Mouse (Mus musculus) thymus, postnatal 36 days (tissue): ENCODE measurements around the gene Pon1.
"Not testable (repeated sequence)": the region's sequence is repeated elsewhere in the genome, so short reads cannot be mapped to it uniquely, and the experiment has no call there.

Experiments used
- DNase-seq, 2 experiments: peaks; one replicate each; pipeline ENCODE4 v3.0.0; 2022; ENCODE audit warnings: mixed read lengths in 2 of 2

The Pon1 gene

DNA sequence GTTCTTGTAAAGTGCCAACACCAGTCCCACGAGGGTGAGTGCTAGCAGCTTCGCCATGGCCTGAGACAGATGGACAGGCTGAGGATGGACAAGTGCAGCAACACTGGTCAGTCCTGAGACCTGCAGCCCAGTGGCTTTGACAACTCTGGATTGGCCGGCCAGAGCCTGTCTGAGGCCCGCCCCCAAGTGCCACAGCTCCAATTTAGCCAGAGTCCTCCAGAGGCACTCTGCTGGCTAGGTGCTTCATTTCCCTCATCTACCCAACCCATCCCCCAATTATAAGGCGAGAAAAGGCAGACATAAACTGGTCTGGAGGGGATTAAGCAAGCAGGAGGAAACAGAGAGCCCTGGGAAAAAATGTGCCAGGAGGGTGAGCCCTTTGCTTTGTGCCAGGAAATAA, at the start of gene Pon1:
Gene Pon1 (minus strand): TSS at position 254 of the 400 bp plus-strand sequence.
- no peak for DNase-seq

DNA sequence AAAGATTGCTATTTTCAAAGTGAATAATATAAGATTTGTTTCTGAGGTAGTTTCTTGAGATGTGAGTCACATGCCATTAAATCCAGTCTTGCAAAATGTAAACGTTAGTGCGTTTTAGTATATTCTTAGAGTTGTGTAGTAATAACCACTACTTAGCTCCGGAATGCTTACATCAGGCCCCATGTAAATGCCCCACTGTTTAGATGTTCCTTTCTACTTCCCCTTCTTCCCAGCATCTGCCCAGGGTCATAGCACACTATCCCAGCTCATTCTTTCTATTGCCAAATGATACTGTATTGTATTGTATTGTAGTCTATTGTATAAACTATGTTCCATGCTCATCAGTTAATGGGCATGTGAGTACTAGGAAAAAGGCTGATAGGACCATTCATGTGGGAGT, 45.1 kb upstream of the Pon1 start:
- DNase-seq, result no peak

DNA sequence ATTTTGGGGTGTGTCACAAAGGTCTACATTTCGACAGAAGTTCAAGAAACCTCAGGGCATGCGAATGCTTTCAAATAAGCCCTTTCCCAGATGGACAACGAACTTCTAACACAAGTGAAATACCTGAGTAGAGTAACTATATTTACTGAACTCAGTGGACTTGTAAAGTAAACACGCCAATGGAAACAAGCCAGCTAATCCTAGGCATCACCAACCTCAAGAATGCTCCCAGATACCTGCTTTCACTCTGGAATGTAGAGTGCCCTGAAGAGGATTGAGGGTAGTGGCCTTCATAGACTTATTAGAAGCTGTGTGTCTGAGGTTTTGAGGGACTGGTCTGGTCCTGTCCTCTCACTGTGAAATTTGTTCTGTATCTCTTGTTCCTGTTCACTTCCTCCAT, 43.8 kb upstream of the Pon1 start:
- DNase-seq, result no peak

DNA sequence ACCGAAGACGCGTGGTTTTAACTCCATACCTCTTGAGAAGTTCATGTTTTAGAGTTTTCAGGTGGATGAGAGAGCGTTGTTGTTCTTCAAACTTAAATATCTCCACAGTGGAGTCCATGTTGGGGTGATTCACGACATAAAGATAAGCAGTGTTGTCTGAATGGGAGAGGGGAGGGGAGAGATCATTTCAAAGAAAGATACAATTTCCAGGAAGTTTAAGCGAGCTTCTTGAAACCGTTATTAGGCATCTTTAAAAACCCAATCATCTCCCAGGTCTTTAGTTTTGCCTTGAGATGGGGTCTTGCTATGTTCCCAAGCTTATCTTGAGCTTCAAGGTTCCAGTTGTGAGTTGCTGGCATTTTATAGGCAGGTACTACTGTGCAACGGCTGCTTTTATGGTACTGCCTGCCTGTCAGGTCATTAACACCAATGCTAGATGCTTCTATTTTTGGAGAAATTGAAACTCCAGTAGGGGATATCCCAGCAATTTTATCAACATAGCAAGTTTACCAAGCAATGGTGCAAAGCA, 43.2 kb upstream of the Pon1 start:
- DNase-seq, result no peak

DNA sequence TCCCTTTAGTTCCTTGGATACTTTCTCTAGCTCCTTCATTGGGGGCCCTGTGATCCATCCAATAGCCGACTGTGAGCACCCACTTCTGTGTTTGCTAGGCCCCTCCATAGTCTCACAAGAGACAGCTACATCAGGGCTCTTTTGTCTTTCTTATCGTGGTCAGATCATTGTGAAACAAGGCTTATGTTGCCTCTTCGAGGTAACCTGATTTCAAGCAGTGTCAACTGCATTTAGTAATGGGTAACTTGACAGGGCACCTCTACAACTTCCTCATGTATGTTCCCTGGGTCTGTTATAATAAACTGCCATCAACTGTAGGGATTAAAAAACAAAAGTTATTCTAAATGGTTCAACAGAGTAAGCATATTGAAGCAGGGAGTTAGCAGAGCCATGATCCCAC, 40.8 kb upstream of the Pon1 start:
- no peak for DNase-seq

DNA sequence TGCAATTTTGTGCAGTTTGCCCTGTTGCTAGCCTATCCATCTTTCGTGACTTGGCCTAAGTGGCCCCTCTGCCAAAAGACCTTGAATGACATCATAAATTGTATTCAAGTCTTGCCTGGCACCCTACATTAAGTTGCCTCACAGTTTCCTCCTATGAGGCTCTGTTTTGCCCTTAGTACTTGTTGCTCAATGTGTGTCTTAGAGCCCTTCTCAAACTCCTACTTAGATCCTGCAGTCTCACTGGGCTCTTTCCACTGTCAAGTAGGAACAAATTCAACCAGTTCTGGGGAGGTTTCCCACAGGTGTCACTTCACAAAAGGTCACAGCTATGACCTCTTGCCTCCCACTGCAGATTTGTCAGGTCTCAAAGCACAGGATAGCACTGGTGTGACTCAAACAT, 40.1 kb upstream of the Pon1 start:
- DNase-seq, result no peak

DNA sequence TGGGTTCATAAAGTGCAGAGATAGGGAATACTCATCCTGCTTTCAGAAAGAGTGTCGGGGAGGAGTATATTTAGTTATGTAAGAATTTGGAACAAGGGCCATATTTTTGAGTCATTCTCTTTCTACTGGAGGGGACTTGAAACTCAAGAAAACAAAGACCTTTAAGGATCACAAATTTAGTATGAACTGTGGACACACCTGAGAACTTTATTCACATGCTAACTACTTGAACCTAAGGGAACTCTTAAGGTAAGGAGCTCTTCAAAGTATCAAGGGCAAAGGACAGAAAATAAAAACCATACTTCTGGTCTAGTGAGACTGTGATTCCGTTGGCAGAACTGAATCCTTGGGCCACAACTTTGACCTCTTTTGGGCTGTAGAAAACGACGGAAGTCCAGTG, 38.3 kb upstream of the Pon1 start:
- DNase-seq, result no peak

DNA sequence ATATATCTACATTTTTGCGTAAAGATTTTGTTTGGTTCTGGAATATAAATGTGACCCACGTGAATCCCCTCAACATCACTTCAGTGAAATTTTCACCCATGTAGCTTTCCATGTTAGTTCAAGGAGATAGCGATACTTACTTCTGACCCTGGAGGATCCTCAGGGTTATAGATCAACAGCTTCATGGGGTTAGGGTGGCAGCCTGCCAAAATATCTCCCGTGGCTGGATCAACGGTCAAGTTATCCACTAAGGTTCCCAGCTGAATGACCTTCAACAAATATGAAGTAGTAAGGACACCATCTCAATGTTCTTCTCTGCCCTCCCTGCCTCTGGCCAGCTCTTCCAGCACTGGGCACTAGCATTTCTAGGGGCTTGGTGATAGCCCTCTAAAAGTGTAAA, 36.5 kb upstream of the Pon1 start:
- no peak for DNase-seq

DNA sequence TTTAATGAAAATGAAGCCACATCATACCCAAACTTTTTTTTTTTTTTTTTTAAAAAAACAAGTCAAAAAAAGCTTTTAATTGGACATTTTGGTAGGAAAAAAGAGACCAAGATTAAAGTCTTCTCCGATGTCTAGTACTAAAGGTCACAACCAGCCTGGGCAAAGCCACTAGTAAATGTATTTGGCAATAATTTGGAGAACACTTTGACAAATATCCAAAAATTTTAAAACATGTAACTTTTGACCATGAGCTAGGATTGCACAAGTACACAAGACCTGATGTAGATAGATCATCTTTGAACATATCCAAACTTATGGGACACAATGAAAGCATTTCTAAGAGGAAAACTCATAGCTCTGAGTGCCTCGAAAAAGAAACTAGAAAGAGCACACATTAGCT, 29.8 kb upstream of the Pon1 start:
- not testable (repeated sequence) for DNase-seq

DNA sequence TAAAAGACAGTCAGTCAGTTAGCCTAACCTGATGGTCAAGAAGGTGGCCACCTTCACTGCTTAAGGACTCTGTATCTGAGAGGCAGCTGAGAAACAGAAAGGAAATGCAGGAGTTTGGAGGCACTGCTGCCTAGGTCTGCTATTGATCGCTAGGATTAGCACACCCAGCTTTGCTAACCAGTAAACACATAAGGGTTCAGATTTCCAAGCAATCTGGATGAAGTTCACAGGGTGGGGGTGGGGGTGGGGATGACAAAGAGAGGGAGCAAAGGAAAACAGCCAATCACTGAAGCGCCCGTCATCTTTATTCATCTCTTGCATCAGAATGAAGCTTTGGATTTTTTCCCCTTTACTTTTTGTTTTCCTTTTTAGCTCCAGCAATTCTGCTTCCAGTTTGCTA, 28.3 kb upstream of the Pon1 start:
- DNase-seq, result no peak

DNA sequence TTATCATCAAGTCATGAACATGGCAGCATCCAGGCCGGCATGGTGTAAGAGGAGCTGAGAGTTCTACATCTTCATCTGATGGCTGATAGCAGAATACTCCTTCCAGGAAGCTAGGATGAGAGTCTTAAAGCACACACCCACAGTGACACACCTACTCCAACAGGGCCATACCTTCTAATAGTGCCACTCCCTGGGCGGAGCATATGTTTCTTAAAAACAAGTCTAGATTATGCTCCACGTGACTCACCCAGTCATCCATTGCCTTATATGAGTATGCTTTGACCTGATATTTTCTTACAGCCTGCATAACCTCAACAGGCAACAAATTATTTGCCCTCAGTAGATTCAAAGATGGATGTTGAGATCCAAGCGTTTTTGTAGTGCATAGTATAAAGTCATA, 24.4 kb upstream of the Pon1 start:
- no peak for DNase-seq

DNA sequence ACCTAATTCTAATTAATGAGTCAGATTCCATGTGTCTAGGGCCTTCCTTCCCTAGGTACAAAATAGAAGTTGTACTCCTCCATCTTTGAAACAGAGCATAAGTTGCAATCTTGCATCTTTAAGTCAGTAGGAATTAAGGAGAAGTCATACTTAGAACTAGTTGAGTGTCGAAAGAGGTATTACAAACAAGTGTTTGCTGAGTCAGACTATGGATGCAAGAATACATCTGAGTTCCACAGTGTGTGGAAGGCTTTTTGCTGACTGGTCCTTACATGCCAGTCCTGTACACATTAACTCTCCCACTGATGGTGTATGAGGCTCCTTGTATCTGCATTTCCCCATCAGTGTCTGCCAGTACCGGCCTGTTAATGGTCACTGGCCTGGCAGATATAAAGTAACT, 14.1 kb upstream of the Pon1 start:
- DNase-seq, result no peak

DNA sequence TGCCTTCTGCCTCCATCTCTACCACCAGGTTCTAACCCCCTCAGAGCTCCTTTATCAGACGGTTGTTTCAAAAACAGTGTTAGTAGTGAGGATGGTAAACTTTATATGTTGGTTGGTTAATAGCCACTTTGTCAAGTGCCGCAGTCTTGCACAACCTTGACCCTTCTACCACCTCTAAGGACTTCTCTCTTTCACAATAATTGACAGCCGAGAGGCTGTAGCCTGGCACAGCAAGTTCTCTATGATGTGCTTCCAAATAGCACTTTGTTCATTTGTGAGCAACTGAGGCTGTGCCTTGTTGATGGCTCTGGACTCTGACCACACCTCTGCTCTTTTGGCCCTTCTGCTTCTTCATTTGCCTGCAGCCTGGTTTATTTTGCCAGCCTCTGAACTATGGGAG, 6.2 kb upstream of the Pon1 start:
- no peak for DNase-seq

DNA sequence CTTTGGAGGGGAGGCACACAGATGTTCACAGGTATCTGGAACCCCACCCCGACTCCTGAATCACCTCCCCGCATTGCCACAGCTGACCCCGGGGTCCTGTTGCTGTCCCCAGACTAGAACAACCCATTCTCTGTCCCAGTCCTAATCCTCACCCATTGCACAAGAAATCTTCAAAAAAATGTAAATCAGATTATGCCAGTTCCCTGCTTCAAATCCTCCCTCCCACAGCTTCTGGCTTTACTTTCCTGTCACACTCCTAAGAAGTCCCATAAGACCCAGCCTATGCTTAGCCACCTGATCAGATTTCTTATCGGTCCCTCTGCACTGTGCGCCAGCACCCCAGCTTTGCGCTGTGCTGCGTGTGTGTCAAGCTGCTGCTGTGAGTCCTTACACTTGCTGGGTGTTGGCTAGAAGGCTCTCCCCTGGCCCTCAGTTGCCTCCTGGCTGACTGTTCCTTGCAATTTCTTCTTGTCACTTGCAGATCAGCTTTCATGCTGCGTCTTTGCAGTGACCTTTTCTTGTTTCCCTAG, 5.7 kb upstream of the Pon1 start:
- DNase-seq, result no peak

DNA sequence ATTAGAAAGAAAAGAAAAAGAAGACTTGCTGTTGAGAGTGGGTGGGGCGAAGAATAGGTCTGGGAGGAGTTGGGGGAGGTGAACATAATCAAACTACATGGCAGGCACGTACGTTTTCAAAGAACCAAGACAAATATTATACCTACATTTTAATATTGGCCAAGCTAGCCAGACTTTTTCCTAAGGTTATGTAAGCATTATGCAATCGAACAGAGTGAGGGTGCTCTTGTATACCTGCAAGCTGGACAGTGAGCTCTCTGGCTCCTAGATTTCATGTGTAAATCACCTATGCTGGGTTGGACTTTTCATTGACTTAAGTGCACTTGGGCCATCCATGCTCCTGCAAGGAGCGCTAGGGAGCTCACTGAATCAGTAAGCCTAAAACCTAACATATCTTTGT, 4.8 kb upstream of the Pon1 start:
- DNase-seq, result no peak

DNA sequence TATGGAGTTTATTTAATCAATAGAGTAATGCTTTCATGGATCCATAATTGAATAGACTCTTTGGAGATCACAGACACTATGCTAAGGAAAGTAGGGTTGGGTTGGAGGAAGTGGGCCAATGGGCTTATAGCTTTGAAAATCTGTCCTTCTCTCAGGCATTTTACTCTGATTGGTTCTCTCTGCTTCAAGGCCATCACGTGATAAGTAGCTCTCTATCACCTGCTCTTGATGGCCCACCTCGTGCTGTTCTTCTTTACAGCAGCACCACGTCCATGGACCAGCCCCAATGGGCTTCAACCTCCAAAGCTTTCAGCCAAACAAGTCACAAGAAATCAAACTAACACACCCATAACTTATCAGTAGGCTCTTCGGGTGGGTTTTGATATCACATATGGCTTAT, 3.0 kb downstream of the Pon1 start:
- DNase-seq, result no peak

DNA sequence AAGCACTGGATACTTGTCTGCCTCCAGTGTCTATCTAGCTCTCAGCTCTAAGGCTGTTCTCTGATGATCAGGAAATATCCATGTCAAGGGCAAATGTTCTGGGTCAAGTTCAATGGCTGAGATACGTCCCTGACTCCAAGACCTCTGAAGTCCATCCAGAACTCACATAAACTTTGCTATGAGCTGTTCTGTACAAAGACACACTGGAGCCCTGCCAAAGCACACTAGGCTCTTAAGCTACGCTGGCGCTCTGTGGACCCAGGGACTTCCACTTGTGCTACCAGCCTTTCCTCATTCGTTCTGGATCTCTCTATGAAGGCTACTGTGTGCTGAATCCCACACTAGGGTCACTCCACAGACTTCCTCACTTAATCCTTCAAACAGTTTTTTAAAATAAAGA, 4.2 kb downstream of the Pon1 start:
- no peak for DNase-seq

DNA sequence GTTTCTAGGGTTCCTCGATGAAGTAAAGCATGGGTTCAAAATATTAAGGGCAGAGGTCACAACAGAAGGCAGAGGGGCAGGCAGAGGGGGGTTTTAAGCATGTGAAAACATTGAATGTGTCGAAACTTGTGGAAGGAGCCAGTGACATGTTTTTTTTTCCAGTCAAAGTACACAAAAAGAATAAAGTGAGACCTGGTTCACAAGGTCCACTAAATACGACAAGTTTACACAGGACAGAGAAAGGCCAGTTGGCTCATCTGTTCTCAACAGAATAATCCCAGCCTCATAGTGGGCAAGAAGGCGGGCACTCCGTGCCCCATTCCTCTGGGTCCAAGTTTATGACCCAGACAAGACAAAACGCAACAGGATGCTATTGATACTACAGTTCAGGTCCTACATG, 4.8 kb downstream of the Pon1 start:
- no peak for DNase-seq

DNA sequence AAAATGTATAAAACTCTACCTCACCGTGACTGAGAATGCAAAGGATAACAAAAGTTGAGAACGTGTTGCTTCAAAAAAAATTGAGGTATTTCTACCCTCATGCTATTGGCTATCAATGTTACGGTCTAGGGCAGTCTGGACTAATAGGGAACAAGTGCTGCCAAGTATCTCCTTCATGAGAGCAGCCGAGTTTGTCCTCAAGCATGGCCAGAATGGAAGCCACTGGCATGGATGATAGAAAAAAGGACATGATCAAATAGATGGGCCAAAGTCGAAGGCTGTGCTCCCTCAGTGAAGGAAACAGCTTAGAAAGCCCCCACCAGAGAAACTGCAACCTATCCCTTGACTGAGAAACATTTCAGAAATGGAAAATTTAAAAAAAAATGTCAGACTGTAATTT, 5.7 kb downstream of the Pon1 start:
- DNase-seq, result no peak

DNA sequence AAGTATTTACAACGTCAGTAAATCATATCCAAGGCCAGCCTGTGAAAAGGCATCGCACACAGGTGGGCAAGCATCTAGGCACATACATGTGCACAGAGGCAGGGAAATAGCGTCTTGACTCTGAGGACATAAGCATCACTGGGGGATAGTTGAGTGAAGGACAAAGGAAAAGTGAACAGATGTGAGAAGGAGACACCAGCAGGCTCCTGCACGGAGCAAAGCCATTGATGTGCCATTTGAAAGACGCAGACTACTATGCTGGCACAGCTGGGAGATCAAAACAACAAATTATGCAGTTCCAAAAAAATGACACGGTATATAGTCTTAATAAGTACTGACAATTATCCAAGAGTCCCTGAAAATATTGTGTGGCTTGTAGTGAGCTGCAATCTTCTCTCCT, 6.2 kb downstream of the Pon1 start:
- no peak for DNase-seq

DNA sequence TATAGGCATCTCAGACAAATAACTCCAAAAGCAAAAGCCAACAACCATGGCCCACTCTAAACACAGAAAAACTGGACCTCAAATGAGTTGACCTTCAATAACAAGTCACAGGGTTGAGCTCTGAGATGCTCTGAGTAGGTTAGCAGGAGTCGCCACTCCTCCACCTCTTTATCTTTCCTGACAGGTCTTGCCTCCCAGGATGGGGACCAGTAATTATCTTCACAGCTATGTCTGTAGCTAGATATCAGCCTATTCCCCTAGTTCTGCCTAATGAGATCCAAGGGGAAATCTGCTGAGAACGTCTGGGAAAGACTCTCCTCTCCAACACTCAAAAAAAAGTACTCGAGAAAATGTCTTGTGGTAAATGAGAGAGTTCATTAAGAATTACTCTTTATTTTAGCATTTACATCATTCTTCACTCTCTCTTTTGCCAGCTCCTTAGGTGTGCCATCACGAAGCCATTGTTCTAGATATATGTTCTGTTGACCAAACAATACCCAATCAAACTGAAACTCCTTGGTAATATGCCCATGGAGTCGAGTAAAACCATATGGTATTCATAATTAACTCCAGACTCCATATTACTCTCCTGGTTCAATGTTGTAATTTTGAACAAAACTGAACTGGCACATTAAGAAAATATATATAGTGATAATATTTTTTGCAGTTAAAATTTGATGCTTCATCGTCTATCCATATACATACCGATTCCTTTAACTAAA, 7.4 kb downstream of the Pon1 start:
- DNase-seq, result no peak

DNA sequence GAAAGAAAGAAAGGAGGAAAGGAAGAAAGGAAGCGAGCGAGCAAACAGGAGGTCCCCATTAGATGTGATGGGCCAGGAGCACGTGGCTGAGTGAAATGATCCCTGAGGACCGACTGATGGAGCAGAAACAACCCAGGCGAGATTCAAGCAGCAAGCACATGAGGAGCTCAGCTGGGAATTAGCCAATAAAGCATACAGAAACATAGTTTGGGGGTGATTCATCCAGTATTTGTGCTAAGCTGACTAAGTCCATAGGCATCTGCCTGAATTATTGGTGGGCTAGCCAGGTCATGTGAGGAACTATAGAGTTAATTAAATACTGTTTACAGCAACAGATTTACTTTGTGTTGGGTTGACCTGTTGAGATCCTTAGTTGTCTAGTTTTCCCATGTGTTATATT, 13.1 kb downstream of the Pon1 start:
- DNase-seq, result no peak

DNA sequence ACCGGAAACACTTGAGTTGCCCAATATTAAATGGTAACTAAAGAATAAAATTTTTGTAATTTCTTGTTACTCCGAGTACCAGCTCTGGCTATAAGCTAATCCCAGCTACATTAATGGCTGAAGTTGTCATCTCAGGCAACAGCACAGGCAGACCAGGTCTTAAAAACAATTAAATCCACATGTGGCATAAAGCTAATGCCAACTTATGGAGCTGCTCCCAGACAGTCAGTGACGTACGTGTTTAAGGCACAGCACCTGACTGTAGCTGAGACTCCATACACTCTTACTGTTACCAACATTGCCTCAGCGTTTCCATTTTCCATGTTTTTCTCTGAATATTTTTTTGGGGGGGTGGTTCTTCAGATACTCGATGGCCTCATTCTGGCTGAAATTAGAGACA, 14.6 kb downstream of the Pon1 start:
- no peak for DNase-seq

DNA sequence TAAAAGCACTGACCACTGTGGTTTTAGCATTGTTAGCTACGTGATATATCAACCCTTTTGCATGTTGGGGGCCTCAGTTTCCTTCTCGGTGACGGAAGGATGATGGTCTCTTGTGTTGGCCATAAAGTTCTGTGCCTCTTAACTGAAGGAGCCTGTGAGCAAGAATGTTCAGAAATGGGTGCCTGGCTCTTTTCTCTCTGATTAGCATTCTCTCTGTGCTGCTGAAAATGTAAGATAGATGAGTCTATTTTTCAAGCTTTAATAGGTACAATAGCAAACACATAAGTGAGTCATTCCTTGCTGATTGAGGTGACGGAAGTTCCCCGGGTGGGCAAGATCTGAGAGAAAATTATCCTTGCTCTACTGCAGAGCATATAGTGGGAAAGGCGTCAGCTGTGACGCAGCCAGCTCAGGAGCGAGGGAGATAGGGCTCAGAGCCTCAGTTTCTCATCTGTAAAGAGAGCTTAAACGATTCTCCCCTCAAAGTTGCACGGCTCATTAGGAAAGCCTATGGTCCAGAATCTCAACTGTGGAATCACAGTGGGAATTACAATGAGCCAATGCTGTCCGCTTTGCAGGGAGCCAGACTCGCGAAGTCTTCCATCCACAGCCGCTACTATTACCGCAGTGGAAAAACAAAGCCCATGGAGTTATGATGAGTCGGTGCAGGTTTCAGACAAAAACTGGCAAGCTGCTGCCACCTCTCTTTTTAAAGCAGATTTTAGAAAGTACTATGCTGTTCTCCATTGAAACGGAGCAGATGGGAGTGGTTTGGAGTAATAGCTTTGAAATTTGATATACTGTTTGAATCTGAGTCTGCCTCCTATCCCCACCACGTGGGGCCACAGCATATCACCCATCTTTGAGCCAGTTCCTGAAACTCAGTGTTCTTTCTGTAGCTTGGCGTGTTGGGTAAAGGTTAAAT, 15.5 kb downstream of the Pon1 start:
- no peak for DNase-seq
